8 mouse cellular contexts compared by ENCODE assay signal in genomic region chr1:93445111-93445821, GRCm38 (mm10). TPM values are rescaled to one million over a fixed set of nuclear protein-coding genes. Genes with fewer than 3 reads are reported as not detected.
A peak's percentile ranks its signal among the peaks of the same experiment; 100 is the strongest.
DNase-seq lines count a peak whose midpoint lies in the region; ATAC-seq lines count a peak whose summit lies in the region.

No protein-coding gene starts in this region.

- H3K36me3 ChIP-seq in heart, embryonic 14.5 days (ENCODE audit: control insufficient read depth, insufficient read depth, low read length) = peaks cover 21% of the 10 kb centered on the region
- peaks cover 23% of the 10 kb centered on the region for H3K36me3 ChIP-seq in liver, embryonic 13.5 days
- H3K36me3 ChIP-seq in stomach, embryonic 14.5 days (ENCODE audit: control insufficient read depth, insufficient read depth, low read length) = peaks cover 21% of the 10 kb centered on the region

- peak overlapping the region; percentile 76 for H3K4me2 ChIP-seq in heart, embryonic 14.5 days (ENCODE audit: low read length)
- H3K4me2 ChIP-seq in liver, embryonic 13.5 days = peak overlapping the region; percentile 90
- peak overlapping the region; percentile 62 for H3K4me2 ChIP-seq in stomach, embryonic 14.5 days (replicated peaks; ENCODE audit: low read depth, low read length)

- H3K27me3 ChIP-seq in heart, embryonic 14.5 days (ENCODE audit: control insufficient read depth, insufficient read depth, low read length) = no peaks in the 10 kb centered on the region
- no peaks in the 10 kb centered on the region for H3K27me3 ChIP-seq in liver, embryonic 13.5 days
- H3K27me3 ChIP-seq in stomach, embryonic 14.5 days (ENCODE audit: control insufficient read depth, insufficient read depth, low read length) = no peaks in the 10 kb centered on the region

- H3K4me3 ChIP-seq in heart, embryonic 14.5 days (ENCODE audit: control insufficient read depth in 1 of 2, insufficient read depth in 1 of 2, low read depth in 1 of 2, low read length in 2 of 2) = peak overlapping the region; percentile 83 to 95
- peak overlapping the region; percentile 87 for H3K4me3 ChIP-seq in liver, embryonic 13.5 days (replicated peaks)
- peak overlapping the region; percentile 92 for H3K4me3 ChIP-seq in stomach, embryonic 14.5 days (ENCODE audit: low read depth, low read length)

- WGBS in heart, embryonic 14.5 days = under 1% methylated on average over 79 of the region's 84 CpGs
- WGBS in liver, embryonic 13.5 days (ENCODE audit: insufficient replicate concordance) = under 1% methylated on average over 84 of the region's 84 CpGs
- under 1% methylated on average over 82 of the region's 84 CpGs for WGBS in stomach, embryonic 14.5 days

- peak overlapping the region; percentile 92 for H3K9ac ChIP-seq in heart, embryonic 14.5 days (ENCODE audit: low read length)
- peak overlapping the region; percentile 91 for H3K9ac ChIP-seq in liver, embryonic 13.5 days
- peak overlapping the region; percentile 67 for H3K9ac ChIP-seq in stomach, embryonic 14.5 days (replicated peaks; ENCODE audit: low read depth, low read length)

- no peaks in the 10 kb centered on the region for H3K9me3 ChIP-seq in heart, embryonic 14.5 days (ENCODE audit: control insufficient read depth, low read length)
- H3K9me3 ChIP-seq in liver, embryonic 13.5 days (replicated peaks) = no peaks in the 10 kb centered on the region
- no peaks in the 10 kb centered on the region for H3K9me3 ChIP-seq in stomach, embryonic 14.5 days (ENCODE audit: control insufficient read depth, low read depth, low read length)

- DNase-seq in CD4-positive helper T cell, adult 2 months (ENCODE audit: low read depth, low spot score) = peak; percentile 80
- peak; percentile 51 for DNase-seq in brain, adult 2 months (ENCODE audit: low read depth, low spot score)
- DNase-seq in kidney, postnatal 14 days = peak; percentile 90
- DNase-seq in liver, embryonic 13.5 days = peak; percentile 70
- peak; percentile 50 to 56 for DNase-seq in natural killer cell, adult 2 months (ENCODE audit: low spot score in 2 of 2)

- peak overlapping the region; percentile 94 to 97 for H3K27ac ChIP-seq in heart, embryonic 14.5 days (replicated peaks in 1 of 2; ENCODE audit: control insufficient read depth in 1 of 2, insufficient read depth in 1 of 2, low read depth in 2 of 2, low read length in 2 of 2)
- peak overlapping the region; percentile 89 for H3K27ac ChIP-seq in liver, embryonic 13.5 days
- peak overlapping the region; percentile 94 for H3K27ac ChIP-seq in stomach, embryonic 14.5 days (ENCODE audit: low read length)

- H3K4me1 ChIP-seq in heart, embryonic 14.5 days (ENCODE audit: control insufficient read depth in 2 of 2, insufficient read depth in 2 of 2, low read length in 2 of 2) = peaks cover 6 to 32% of the 10 kb centered on the region in 2 experiments
- peaks cover 45% of the 10 kb centered on the region for H3K4me1 ChIP-seq in liver, embryonic 13.5 days (replicated peaks)
- H3K4me1 ChIP-seq in stomach, embryonic 14.5 days (ENCODE audit: control insufficient read depth, insufficient read depth, low read length) = peaks cover 24% of the 10 kb centered on the region

- ATAC-seq in erythroid progenitor cell, adult 5-6 weeks (replicated peaks; ENCODE audit: low FRiP score, poor library complexity, severe bottlenecking) = peak; percentile 89
- peak; percentile 91 for ATAC-seq in heart, embryonic 14.5 days (ENCODE audit: insufficient number of reproducible peaks, insufficient read depth, low FRiP score, low read depth)
- peak; percentile 91 for ATAC-seq in liver, embryonic 13.5 days (ENCODE audit: low read depth)
- ATAC-seq in stomach, embryonic 14.5 days (ENCODE audit: insufficient number of reproducible peaks, insufficient read depth, low FRiP score, low read depth) = peak; percentile 96

RNA-seq across cellular contexts. Expression of gene Hdlbp, which starts 33.3 kb away (rescaled TPM):
- total RNA-seq in erythroid progenitor cell, adult 5-6 weeks (2015; ENCODE audit: low replicate concordance) = 65.8 and 68.8 TPM in 2 replicates
- total RNA-seq in erythroid progenitor cell, adult 5-6 weeks (2017; ENCODE audit: low replicate concordance) = 40.5 and 51.6 TPM in 2 replicates
- 119 and 138 TPM in 2 replicates for polyA plus RNA-seq in heart, embryonic 14.5 days (2014; fragmentation: Nextera tagmentation; extraction: Ambion mirVana)
- 89.5 and 95.9 TPM in 2 replicates for polyA plus RNA-seq in liver, embryonic 13.5 days (2015; fragmentation: Nextera tagmentation; extraction: Ambion mirVana)
- 197 and 219 TPM in 2 replicates for polyA plus RNA-seq in stomach, embryonic 14.5 days (2014; fragmentation: Nextera tagmentation; extraction: Ambion mirVana)

Comparison
In these comparisons a context has a peak if more than half of its experiments do, and no peak if none do; other contexts are left out.
1. Peak in every context shown above with its lines: DNase-seq, ATAC-seq, H3K4me3 ChIP-seq and H3K27ac ChIP-seq.